Mouse (Mus musculus): ENCODE data around the gene Mecp2. TPM values are rescaled to one million over a fixed set of nuclear protein-coding genes. Genes with fewer than 3 reads are reported as not detected.

Mecp2 gene
- polyA plus RNA-seq, 1 experiment = 52.5 TPM

DNA sequence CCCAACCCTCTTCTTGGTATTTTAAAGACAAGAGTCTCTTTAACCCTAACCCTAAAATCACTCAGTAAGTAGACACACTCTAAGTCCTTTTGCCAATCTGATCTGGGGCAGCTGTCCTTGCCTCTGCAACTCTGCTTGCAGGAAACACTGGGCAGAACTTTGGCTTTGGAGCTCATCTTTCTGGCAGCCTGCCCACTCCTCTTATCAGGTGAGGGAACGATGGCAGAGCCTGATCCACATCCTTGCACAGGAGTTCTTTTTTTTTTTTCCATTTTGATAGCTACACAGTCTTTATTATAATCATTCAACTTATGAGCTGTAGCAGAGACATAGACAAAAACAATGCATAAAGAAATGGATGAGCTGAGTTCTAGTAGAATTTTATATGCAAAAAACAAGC lies 90.1 kb downstream of the Mecp2 start:
- no peak for TF ChIP-seq GATA1 (IDR thresholded peaks at IDR 0.05; ENCODE audit: low read length)

DNA sequence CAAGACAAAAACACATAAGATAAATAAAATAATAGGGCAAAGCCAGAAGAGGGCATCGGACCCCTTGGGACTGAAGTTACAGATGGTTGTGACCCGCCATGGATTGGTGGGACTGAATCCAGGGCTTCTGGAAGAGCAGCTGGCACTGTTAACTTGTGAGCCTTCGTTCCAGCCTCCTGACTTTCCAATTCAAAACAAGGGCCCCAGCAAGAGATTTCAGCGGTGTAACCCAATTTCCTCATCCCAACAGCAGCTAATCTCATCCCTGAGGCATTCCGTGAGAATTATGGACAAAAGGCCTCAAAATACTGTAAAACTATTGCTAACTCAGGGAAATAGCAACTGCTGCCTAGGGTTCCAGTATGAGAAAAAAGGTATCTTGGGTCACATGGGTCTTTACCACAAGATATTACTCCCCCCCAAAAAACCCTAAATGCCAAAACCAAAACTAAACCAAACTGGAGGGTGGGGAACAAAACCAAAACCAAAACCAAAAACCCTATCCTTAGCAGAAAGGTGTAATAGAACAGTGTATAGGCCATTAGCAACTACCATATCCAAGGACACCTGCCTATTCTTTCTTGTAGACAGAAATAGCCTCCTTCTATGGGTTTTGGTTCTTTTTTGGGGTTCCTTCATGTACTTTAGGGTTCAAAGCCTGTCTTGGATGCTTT lies 97.3 kb downstream of the Mecp2 start:
- TF ChIP-seq GATA1 (IDR thresholded peaks at IDR 0.05; ENCODE audit: low read length) = no peak

DNA sequence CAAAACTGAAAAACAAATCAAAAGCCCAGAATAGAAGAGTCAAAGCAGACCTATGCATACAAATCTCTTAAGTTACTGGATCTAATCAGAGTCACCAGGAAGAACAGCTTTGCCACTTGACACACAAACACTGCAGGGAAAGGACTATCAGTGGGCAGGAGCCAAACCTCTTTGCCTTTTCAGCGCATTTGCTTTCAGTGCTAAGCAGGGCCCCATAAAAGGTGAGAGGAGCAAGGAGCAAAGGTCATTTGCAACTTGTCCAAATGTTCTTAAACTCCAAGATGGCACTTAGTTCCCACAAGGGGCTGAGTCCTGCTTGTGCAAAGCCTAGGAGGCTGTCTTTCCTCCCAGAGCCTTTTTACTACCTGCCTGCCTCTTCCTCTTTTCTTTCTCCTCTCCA lies 105.2 kb downstream of the Mecp2 start:
- no peak for TF ChIP-seq GATA1 (IDR thresholded peaks at IDR 0.05; ENCODE audit: low read length)

DNA sequence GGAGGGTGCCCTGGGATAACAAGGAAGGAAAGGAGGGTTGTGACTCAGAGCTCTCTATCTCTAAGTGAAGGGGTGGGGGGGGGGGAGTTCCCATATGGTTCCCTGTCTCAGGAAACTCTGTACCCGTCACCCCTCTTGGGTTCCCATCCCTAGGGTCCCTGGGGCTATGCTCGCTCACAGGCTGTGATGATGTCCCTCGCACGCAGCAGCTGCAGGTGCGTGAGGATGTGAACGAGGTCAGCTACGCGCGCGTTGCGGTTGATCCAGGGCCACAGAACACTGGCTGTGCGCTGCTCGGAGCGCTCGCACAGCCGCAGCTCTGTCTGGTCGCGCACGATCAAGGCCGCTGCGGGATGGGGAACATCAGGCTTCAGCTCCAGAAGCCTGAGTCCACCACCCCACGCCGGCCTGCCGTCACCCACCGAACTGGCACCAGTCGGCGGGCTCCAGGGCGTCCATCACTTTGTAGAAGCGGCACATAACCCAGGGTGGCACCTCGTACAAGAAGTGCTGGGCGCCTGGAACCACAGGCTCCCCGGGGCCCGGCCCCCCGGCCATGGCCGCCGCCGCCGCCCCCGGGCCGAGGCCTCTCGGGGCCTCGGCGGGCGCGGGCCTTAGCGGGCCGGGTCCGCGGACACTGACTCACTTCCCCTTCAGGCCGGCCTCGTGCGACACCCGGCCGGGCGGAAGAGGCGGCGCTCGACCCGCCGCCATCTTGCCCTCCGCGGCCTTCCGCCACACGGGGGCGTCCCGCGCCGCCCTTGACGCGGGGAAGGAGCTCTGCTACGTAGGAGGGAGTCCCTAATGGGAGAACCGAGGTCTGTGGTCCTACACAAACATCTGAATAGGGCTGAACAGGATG lies 111.7 kb downstream of the Mecp2 start, which contains the start of gene Irak1:
TSS of gene Irak1 (minus strand) at position 731 of the 862 bp plus-strand sequence.
- TF ChIP-seq GATA1 (IDR thresholded peaks at IDR 0.05; ENCODE audit: low read length) = no peak

DNA sequence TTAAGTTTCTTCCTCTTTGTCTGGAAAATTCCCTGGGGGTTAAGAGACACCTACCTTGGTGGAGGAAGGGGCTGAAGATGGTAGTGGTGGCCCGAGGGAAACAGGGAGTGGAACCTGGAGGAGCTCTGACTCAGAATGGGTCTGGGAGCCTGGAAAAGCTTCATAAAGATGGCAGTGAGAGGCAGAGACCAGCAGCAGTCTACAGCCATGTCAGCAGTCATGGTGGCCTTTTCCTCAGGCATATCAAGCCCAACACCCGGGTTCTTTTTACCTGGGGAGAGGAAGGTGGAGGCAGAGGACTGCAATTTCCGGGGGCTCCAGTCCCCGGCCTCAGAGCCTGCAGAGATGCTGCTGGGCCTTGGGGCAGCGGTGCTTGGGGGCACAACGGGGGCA lies 112.4 kb downstream of the Mecp2 start:
- no peak for TF ChIP-seq GATA1 (IDR thresholded peaks at IDR 0.05; ENCODE audit: low read length)

DNA sequence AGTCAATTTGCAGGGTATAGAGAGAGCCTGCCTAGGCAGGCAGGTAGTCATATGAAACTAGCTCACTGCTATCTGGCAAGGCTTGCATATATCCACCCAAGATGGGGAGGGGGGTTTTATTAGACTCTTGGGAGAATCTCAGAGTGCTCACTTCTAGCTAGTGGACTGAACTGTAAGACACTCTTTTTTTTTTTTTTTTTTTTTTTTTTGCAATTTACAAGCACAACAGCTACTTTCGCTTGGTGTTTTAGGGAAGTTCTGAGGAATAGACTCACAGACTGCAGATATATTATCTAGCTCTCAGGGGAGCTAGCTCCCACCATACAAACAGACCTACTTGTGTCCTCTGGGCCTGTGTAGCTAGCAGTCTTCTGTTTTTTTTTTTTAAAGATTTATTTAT lies 120.6 kb downstream of the Mecp2 start:
- no peak for TF ChIP-seq GATA1 (IDR thresholded peaks at IDR 0.05; ENCODE audit: low read length)

DNA sequence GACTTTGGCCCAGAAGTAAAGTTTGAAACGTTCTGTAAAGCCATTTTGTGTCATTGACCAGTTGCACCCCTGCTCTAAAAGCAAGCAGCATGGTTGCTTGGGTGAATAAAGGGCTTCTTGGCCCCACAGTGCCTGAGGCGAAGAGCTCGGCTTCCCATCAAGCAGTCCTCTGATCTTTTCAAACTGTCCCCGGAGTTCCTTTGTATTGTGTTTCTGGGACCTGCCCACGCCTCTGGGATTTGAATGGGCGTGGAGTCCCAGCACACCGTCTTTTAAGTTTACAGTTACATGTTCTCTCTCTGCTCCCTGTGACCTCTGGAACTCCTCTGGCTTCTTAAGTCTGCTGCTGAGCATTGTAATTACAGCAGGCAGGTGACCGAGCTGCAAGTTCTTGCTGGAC lies 127.1 kb downstream of the Mecp2 start:
- TF ChIP-seq GATA1 (IDR thresholded peaks at IDR 0.05; ENCODE audit: low read length) = no peak

DNA sequence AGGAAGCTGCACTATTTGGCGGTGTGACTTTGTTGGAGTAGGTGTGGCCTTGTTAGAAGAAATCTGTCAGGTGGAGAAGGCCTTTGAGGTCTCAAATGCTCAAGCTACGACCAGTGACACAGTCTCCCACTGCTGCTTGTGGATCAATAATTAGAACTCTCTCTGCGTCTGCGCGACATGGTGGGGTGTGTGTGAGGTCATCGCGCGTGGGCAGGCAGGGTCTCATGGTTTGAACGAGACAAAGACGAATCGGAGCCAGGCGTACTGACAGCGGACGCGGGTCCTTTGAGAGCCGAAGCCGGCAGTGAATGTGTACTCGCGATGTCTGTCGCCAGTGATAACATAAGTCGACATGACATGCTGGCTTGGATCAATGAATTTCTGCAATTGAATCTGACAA lies 128.8 kb downstream of the Mecp2 start:
- no peak for TF ChIP-seq GATA1 (IDR thresholded peaks at IDR 0.05; ENCODE audit: low read length)

DNA sequence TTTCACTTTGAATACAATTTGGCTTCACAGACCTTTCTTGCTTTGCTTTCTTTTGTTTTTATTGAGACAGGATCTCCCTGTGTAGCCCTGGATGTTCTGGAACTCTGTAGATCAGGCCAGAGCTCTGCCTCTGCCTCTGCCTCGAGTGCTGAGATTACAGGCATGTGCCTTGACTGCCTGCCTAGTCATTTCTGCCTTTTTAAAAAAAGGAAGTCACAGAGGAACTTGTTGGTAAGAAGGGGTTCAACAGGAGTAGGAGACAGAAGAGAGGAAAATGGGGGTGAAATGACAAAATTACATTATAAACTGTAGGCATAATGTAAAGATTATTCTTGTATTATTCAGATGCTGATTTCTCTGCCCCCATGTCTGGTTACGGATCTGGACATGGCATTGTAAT lies 131.5 kb downstream of the Mecp2 start:
- TF ChIP-seq GATA1 (IDR thresholded peaks at IDR 0.05; ENCODE audit: low read length) = no peak

DNA sequence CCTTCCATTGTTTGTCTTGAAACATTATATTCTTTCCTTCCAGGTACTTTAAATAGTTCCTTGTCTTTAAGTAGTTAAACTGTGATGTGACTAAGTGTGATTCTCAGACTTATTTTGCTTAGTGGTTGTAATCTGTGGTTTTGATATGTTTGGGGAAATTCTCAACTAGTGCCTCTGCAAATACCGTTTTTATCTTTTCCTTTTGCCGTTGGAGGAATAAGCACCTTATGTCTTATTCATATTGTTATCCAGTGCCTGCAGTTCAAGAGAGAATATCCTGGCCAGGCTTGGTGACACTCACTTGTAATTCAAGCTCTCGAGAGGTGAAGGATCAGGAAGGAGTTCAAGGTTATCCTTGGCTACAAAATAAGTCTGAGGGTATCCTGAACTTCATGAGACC lies 134.1 kb downstream of the Mecp2 start:
- TF ChIP-seq GATA1 (IDR thresholded peaks at IDR 0.05; ENCODE audit: low read length) = no peak

DNA sequence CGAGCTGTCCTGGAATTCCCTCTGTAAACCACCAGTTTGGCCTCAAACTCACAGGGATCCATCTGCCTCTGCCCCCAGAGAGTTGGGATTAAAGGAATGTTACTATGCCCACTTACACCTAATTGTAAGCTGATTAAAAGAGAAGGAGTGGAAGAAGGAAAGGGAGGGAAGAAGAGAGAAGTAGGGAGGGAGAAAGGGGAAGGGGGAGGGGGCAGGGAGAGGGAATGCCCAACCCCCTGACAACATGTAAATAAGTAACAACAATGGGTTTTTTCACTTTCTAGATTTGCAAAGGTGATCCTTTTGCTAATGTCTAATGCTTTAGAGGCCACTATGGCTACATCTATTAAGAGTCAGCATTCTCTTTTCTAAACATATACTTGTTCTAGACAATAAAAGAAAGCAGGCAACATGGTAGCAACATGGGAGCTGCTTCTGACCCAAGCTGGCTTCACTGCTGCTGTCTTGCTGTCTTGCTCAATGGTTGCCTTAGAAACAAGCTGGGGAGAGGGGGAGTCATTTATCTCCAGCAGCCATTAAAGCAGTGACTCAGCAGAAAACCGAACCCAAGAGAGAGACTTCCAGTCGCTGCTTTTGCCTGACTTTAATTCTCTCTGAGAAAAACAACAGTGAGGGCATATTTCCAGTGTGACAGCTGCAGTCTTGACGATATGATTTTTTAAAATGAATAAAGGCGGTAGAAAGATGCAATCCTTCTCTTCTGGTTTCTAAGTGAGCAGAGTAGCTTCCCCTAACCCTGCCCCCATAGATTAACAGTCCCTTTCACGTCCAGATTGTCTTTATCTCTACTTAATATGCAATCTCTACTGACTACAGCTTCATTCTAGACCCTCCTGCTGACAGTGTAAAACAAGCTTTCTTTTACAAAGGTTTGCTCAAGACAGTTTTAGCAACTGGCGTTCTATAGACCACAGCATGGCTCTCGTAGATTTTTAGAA lies 136.0 kb downstream of the Mecp2 start:
- no peak for TF ChIP-seq GATA1 (IDR thresholded peaks at IDR 0.05; ENCODE audit: low read length)

DNA sequence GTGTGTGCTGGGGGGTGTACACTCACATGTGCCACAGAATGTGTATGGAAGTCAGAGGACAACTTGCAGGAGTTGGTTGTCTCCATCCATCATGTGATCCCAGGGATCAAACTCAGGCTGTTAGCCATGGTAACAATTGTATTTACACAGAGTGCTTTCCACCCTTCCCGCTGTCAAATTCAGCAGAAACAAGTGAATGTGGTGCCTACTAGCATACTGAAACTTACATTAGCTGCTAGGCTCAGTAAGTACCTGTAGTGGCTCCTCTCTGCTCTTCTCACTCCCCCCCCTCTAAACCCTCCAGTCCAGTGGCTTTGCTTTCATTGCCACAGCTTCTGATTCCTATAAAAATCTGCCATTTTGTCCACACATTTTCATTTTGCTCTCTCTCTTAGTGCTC lies 157.4 kb downstream of the Mecp2 start:
- TF ChIP-seq GATA1 (IDR thresholded peaks at IDR 0.05; ENCODE audit: low read length) = no peak

Other genes with a start within 250 kb of the Mecp2 start
- not detected in 2 replicates for gene Avpr2, start 243.3 kb downstream of the Mecp2 start, polyA plus RNA-seq (2012)
- gene L1cam, start 239.3 kb downstream of the Mecp2 start, polyA plus RNA-seq (2012) = not detected in 2 replicates
- gene Arhgap4, start 213.5 kb downstream of the Mecp2 start, polyA plus RNA-seq (2012) = 0.82 and 1.1 TPM in 2 replicates
- gene Naa10, start 213.4 kb downstream of the Mecp2 start, polyA plus RNA-seq (2012) = 198 and 297 TPM in 2 replicates
- 30.4 and 144 TPM in 2 replicates for gene Renbp, start 204.5 kb downstream of the Mecp2 start, polyA plus RNA-seq (2012)
- gene Hcfc1, start 169.0 kb downstream of the Mecp2 start, polyA plus RNA-seq (2012) = 168 and 221 TPM in 2 replicates
- 306 and 346 TPM in 2 replicates for gene Irak1, start 111.4 kb downstream of the Mecp2 start, polyA plus RNA-seq (2012)
- gene Opn1mw, start 7.9 kb downstream of the Mecp2 start, polyA plus RNA-seq (2012) = not detected in 2 replicates
- not detected in 2 replicates for gene Tex28, start 32.5 kb upstream of the Mecp2 start, polyA plus RNA-seq (2012)
- gene Tktl1, start 41.9 kb upstream of the Mecp2 start, polyA plus RNA-seq (2012) = not detected in 2 replicates
- 66.0 and 78.5 TPM in 2 replicates for gene Flna, start 114.5 kb upstream of the Mecp2 start, polyA plus RNA-seq (2012)
- 29.1 and 54.9 TPM in 2 replicates for gene Emd, start 119.3 kb upstream of the Mecp2 start, polyA plus RNA-seq (2012)
- 726 and 861 TPM in 2 replicates for gene Rpl10, start 135.4 kb upstream of the Mecp2 start, polyA plus RNA-seq (2012)
- gene Taz, start 146.5 kb upstream of the Mecp2 start, polyA plus RNA-seq (2012) = 34.0 and 45.5 TPM in 2 replicates
- 0.35 TPM in 2 replicates for gene Dnase1l1, start 147.0 kb upstream of the Mecp2 start, polyA plus RNA-seq (2012)
- gene Atp6ap1, start 161.7 kb upstream of the Mecp2 start, polyA plus RNA-seq (2012) = 10.2 and 14.1 TPM in 2 replicates
- 28.9 and 30.8 TPM in 2 replicates for gene Gdi1, start 169.6 kb upstream of the Mecp2 start, polyA plus RNA-seq (2012)
- gene Fam50a, start 177.7 kb upstream of the Mecp2 start, polyA plus RNA-seq (2012) = 33.8 and 42.2 TPM in 2 replicates
- 16.8 and 17.4 TPM in 2 replicates for gene Plxna3, start 193.7 kb upstream of the Mecp2 start, polyA plus RNA-seq (2012)
- gene Lage3, start 218.3 kb upstream of the Mecp2 start, polyA plus RNA-seq (2012) = 5.7 and 8.9 TPM in 2 replicates
- gene Ubl4a, start 237.9 kb upstream of the Mecp2 start, polyA plus RNA-seq (2012) = 28.9 and 40.3 TPM in 2 replicates
- gene Slc10a3, start 238.0 kb upstream of the Mecp2 start, polyA plus RNA-seq (2012) = 1.3 and 1.4 TPM in 2 replicates